Mouse (Mus musculus) thymus, adult 2 months (tissue): Measurements from ENCODE around the gene Dnajc13. TPM values are rescaled to one million over a fixed set of nuclear protein-coding genes. Genes with fewer than 3 reads are reported as not detected.

Experiments used
- DNase-seq: peaks from one replicate; pipeline ENCODE4 v3.0.0; 2021
- H3K27ac ChIP-seq: fragments of 200-500 bp; 2 replicates; pipeline ENCODE4 v1.5.1; 2012; ENCODE audit warnings: low read length, control low read depth; ENCODE audit not compliant: control insufficient read depth, insufficient read depth
- H3K27me3 ChIP-seq: fragments of 200-500 bp; 2 replicates; pipeline ENCODE4 v1.6.1; 2012; ENCODE audit warnings: mild to moderate bottlenecking, low read length, moderate library complexity, mixed read lengths; ENCODE audit not compliant: control insufficient read depth, insufficient read depth
- H3K36me3 ChIP-seq: fragments of 200-500 bp; 2 replicates; pipeline ENCODE4 v1.6.1; 2012; ENCODE audit warnings: mild to moderate bottlenecking, low read length, moderate library complexity; ENCODE audit not compliant: control insufficient read depth, insufficient read depth
- H3K4me1 ChIP-seq: fragments of 200-500 bp; replicated peaks from 2 replicates; pipeline ENCODE4 v1.6.1; 2012; ENCODE audit warnings: low read length; ENCODE audit not compliant: control insufficient read depth, insufficient read depth
- H3K4me3 ChIP-seq: fragments of 200-500 bp; 2 replicates; pipeline ENCODE4 v1.5.1; 2012; ENCODE audit warnings: mild to moderate bottlenecking, low read length, control low read depth, moderate library complexity; ENCODE audit not compliant: control insufficient read depth, insufficient read depth
- CTCF ChIP-seq: fragments of 200-500 bp; IDR thresholded peaks from 2 replicates; pipeline ENCODE4 v1.5.1; 2012; ENCODE audit warnings: mild to moderate bottlenecking, control low read depth, low read length, moderate library complexity, borderline replicate concordance; ENCODE audit not compliant: control insufficient read depth, poor library complexity, insufficient read depth; ENCODE audit errors: extremely low read depth
- POLR2A ChIP-seq: fragments of 200-500 bp; IDR thresholded peaks from 2 replicates; pipeline ENCODE4 v1.6.1; 2012; ENCODE audit warnings: mild to moderate bottlenecking, low read length, control low read depth, moderate library complexity; ENCODE audit not compliant: control insufficient read depth, poor library complexity, insufficient read depth; ENCODE audit errors: extremely low read depth
- WGBS: fragments of 180-500 bp; shearing (Covaris S2); methylation state at CpG from one replicate; pipeline ENCODE4 v1.1.7; 2018; 5-methylcytosine and 5-hydroxymethylcytosine counted together
- polyA plus RNA-seq: library from polyadenylated mRNA; depleted of rRNA; stranded (reverse); fragments of >200 nt; gene quantifications from 2 replicates; pipeline ENCODE4 v1.2.3, GENCODE M21; 2012

The Dnajc13 gene
- polyA plus RNA-seq, 1 experiment = 59.7 TPM

GRCm38 (mm10) chr9:104187028-104187427 lies 75.7 kb downstream of the Dnajc13 start:
- H3K27me3 ChIP-seq = no peaks in the 10 kb centered on the region
- H3K4me3 ChIP-seq = no peak overlapping the region
- 98% methylated on average over 5 of the region's 5 CpGs for WGBS
- H3K36me3 ChIP-seq = peaks cover 52% of the 10 kb centered on the region
- H3K4me1 ChIP-seq = no peaks in the 10 kb centered on the region
- no peak overlapping the region for H3K27ac ChIP-seq
- no peak for DNase-seq
- no peak for TF ChIP-seq POLR2A
- TF ChIP-seq CTCF = no peak

- Histone ChIP-seq H3K27me3 (no peaks in the 10 kb centered on the region), H3K4me3 (no peak overlapping the region), H3K36me3 (peaks cover 55% of the 10 kb centered on the region), H3K4me1 (no peaks in the 10 kb centered on the region), H3K27ac (no peak overlapping the region)
- no peak for DNase-seq
- TF ChIP-seq POLR2A = no peak
- WGBS = 96% methylated on average over 5 of the region's 5 CpGs
Measured at GRCm38 (mm10) chr9:104183181-104183580, 79.5 kb downstream of the Dnajc13 start.

- H3K4me1 ChIP-seq = no peaks in the 10 kb centered on the region
- TF ChIP-seq CTCF = no peak
- TF ChIP-seq POLR2A = no peak
- no peaks in the 10 kb centered on the region for H3K27me3 ChIP-seq
- peaks cover 58% of the 10 kb centered on the region for H3K36me3 ChIP-seq
- 97% methylated on average over 5 of the region's 5 CpGs for WGBS
- no peak overlapping the region for H3K27ac ChIP-seq
- DNase-seq = no peak
- H3K4me3 ChIP-seq = no peak overlapping the region
Measured at GRCm38 (mm10) chr9:104182328-104182727, 80.4 kb downstream of the Dnajc13 start.

DNA sequence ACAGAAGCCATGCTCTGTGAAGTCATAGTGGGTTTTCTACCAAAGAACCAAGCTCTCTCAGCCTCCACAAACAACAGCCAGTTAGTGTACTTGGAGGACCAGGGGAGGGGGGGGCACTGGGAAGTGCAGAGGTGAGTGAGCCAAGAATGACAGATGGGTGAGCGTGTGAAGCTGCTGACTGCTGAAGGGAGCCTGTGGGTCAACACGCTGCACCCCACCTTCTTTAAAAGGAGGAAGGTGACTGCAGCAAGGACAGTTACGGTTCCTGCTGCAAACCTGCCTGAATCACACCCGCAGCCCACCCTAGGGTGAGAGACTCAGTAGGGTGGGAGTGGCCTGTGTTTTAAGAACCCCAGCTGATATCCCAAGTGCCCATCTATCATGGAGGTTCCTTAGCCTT lies 81.1 kb downstream of the Dnajc13 start:
- TF ChIP-seq CTCF (no peak), POLR2A (no peak)
- H3K36me3 ChIP-seq = peaks cover 64% of the 10 kb centered on the region

DNA sequence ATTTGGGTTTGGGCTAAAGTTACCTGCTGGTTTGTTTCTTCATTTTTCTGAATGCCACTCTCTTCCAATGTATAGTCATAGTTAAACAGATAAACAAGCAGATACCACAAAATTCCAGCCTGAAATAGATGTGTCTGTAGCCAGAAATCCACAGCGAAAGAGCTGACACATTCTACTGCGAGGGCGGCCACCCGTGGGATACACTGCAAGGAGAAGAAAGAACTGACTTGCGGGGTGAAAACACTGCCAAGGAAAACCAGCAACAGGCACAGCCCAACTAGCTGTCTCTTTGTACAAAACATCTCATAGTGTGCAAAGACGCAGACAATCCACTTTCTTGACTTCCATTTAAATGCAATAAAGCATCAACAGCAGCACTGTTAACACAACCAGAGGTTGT lies 82.7 kb downstream of the Dnajc13 start:
- H3K4me3 ChIP-seq = no peak overlapping the region
- 95% methylated on average over 6 of the region's 6 CpGs for WGBS
- TF ChIP-seq POLR2A (no peak), CTCF (no peak)

More for the DNA sequence above, 81.1 kb downstream of the Dnajc13 start:
- DNase-seq = no peak
- H3K4me1 ChIP-seq = no peaks in the 10 kb centered on the region
- no peak overlapping the region for H3K4me3 ChIP-seq
- no peaks in the 10 kb centered on the region for H3K27me3 ChIP-seq
- 97% methylated on average over 4 of the region's 4 CpGs for WGBS
- no peak overlapping the region for H3K27ac ChIP-seq

DNA sequence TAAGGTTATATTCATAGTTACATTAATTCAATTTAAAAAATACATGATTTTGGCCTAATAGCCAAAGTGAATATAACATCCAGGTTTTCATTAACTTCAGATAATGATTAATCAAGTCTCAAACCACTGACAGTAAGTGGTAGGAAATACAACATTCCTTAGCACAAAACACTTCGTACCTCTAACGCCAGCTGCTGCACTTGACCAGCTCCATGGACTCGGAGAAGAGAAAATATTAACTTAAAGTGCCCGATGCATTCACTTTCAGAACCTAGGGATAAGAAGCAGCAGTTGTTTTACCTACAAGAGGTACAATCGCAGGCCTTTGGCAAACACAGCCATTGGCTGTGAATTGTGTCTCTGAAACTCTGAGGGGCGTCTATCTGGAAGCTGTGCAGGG lies 90.4 kb downstream of the Dnajc13 start:
- DNase-seq = no peak
- Histone ChIP-seq H3K36me3 (peaks cover 59% of the 10 kb centered on the region), H3K4me1 (no peaks in the 10 kb centered on the region), H3K27ac (no peak overlapping the region), H3K4me3 (no peak overlapping the region), H3K27me3 (no peaks in the 10 kb centered on the region)
- 98% methylated on average over 6 of the region's 6 CpGs for WGBS
- no peak for TF ChIP-seq CTCF

More for the DNA sequence above, 82.7 kb downstream of the Dnajc13 start:
- Histone ChIP-seq H3K27ac (no peak overlapping the region), H3K4me1 (no peaks in the 10 kb centered on the region), H3K27me3 (no peaks in the 10 kb centered on the region), H3K36me3 (peaks cover 76% of the 10 kb centered on the region)
- DNase-seq = no peak

DNA sequence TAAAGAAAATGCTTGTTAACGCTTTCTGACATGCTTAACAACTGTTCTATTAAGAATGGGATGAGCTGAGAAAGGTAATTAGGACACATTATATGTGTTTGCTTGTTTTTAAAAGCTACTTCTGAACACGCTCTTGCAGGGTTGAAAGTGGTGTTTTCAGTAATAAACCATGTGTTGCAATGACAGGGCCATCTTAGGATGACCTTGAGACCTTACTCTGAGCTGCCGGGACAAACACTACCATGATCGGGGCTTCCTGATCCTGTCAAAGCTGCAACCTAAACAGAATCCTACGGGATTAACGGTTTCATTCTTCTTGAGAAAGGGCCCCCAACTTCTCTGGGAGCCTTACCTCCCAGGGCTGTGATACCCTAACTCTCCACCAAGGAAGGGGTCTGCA lies 91.1 kb downstream of the Dnajc13 start:
- TF ChIP-seq CTCF (no peak), POLR2A (no peak)
- Histone ChIP-seq H3K27ac (no peak overlapping the region), H3K4me1 (no peaks in the 10 kb centered on the region), H3K36me3 (peaks cover 57% of the 10 kb centered on the region), H3K27me3 (no peaks in the 10 kb centered on the region), H3K4me3 (no peak overlapping the region)
- no peak for DNase-seq
- WGBS = 98% methylated on average over 6 of the region's 6 CpGs
